Mouse (Mus musculus): ENCODE measurements around the gene Rag1.

- TF ChIP-seq CTCF (IDR thresholded peaks at IDR 0.05; ENCODE audit: control insufficient read depth, insufficient read depth, insufficient replicate concordance, low read depth, low read length) (no peak), POLR2A (IDR thresholded peaks at IDR 0.05; ENCODE audit: control insufficient read depth, low read depth, low read length) (no peak)
Measured at GRCm38 (mm10) chr2:101660536-101660935, 11.2 kb upstream of the Rag1 start.
